Mouse (Mus musculus): ENCODE data around the gene Rbm28.

GRCm38 (mm10) chr6:29175113-29175512 lies 10.3 kb upstream of the Rbm28 start:
- TF ChIP-seq CTCF (conservative IDR thresholded peaks at IDR 0.05; ENCODE audit: low read length) (no peak), POU5F1 (IDR thresholded peaks at IDR 0.05; ENCODE audit: borderline replicate concordance, low read length) (no peak)

Data from E14TG2a.4 (cell line).